Mouse (Mus musculus) bone marrow macrophage, adult 2 months (primary cell): ENCODE data around the gene Gatm. TPM values are rescaled to one million over a fixed set of nuclear protein-coding genes. Genes with fewer than 3 reads are reported as not detected.

Source experiments
- H3K27ac ChIP-seq: 2 replicates; pipeline ENCODE4 v1.5.1; 2012; ENCODE audit warnings: low read depth, low read length; ENCODE audit not compliant: insufficient read depth
- H3K4me1 ChIP-seq: 2 replicates; pipeline ENCODE4 v1.6.1; 2012; ENCODE audit warnings: low read length; ENCODE audit not compliant: control insufficient read depth, insufficient read depth
- H3K4me3 ChIP-seq: 2 replicates; pipeline ENCODE4 v1.5.1; 2012; ENCODE audit warnings: mild to moderate bottlenecking, low read length, moderate library complexity; ENCODE audit not compliant: insufficient read depth
- CTCF ChIP-seq: IDR thresholded peaks from 2 replicates; pipeline ENCODE4 v1.5.1; 2012; ENCODE audit warnings: low read depth, mild to moderate bottlenecking, low read length, moderate library complexity
- POLR2A ChIP-seq: IDR thresholded peaks from 2 replicates; pipeline ENCODE4 v1.6.1; 2012; ENCODE audit warnings: mild to moderate bottlenecking, low read depth, low read length, borderline replicate concordance
- polyA plus RNA-seq: library from polyadenylated mRNA; stranded (reverse); fragments of >200 nt; gene quantifications from 2 replicates; pipeline ENCODE4 v1.2.4, GENCODE M21; 2012; ENCODE audit not compliant: missing spikeins, insufficient read depth, insufficient read length

Gatm gene
- polyA plus RNA-seq, result 59.3 and 60.9 TPM in 2 replicates

- H3K4me1 ChIP-seq, result peaks cover 8% of the 10 kb centered on the region; the same call in 1 of the 2 replicates
- H3K4me3 ChIP-seq, result peak within 1 kb of the TSS; percentile 86
- no peak for TF ChIP-seq POLR2A
- no peak for TF ChIP-seq CTCF
- H3K27ac ChIP-seq, result no peak within 1 kb of the TSS
Observed at GRCm38 (mm10) chr2:122610746-122611653, at the start of gene Gatm. TSS of gene Gatm (minus strand) at chr2:122611303.

DNA sequence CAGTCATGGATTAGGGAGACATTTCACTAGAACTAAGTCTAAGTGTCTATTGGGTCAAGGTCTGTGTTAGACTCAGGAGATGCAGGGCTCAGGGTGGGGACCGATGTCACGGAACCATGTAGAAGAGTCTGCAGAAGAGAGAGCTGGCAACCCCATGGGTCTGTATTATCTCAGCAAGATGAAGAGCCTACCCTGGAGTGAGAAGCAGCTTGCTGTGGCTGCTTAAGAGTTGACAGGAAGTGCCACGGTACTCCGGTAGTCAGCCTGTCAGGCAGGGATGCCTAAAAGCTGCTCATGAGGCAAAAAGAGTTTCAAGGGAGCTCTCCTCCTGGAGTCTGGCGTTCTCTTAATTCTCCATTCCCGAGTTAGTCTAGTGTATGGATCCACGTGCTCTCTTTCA, 48.7 kb upstream of the Gatm start:
- Histone ChIP-seq H3K4me3 (no peak overlapping the region), H3K4me1 (peaks cover 13% of the 10 kb centered on the region), H3K27ac (no peak overlapping the region)
- TF ChIP-seq CTCF (no peak), POLR2A (no peak)

DNA sequence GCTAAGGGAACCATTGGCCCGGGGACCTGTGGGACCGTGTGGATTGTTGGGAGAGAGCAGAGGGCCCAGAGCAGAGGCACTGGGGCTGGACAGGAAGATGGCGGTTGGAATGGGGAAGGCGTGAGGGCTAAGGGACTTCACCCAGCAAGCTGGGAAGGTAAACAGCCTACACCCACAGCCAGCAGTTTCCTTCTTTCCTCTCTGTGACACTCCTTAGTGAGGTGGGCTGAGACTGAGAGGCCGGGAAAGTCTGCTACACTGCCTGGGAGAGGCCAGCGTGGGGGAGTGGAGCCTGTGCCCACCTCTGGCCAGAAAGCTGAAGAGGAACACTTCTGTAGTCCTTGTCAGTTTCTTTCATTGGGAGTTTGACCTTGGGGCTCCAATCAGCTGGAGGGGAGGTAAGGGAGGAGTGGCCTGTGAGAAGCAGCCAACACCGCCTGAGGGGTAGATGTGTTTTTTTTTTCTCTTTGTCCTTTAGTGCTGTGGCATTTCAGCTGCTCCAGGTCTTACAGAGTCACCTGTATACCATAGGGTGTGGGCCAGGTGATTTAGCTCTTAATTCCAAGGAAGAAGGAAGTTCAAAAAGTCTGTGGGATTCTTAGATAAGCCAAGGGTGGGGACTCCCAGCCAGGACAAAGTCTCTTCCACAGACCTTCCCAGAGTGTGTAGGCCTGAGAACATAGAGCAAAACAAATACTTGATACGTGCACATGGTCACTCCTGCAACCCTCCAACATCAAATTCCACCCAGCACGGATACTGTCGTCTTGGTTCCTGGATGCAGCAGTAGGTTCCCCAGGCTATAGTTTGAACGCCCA, 46.8 kb upstream of the Gatm start:
- TF ChIP-seq CTCF, result no peak
- no peak for TF ChIP-seq POLR2A
- Histone ChIP-seq H3K4me3 (no peak overlapping the region), H3K27ac (no peak overlapping the region), H3K4me1 (peaks cover 13% of the 10 kb centered on the region)

GRCm38 (mm10) chr2:122656767-122657166, 45.7 kb upstream of the Gatm start:
- no peak for TF ChIP-seq POLR2A
- TF ChIP-seq CTCF, result no peak
- H3K4me3 ChIP-seq, result no peak overlapping the region
- no peak overlapping the region for H3K27ac ChIP-seq
- peaks cover 23% of the 10 kb centered on the region for H3K4me1 ChIP-seq

DNA sequence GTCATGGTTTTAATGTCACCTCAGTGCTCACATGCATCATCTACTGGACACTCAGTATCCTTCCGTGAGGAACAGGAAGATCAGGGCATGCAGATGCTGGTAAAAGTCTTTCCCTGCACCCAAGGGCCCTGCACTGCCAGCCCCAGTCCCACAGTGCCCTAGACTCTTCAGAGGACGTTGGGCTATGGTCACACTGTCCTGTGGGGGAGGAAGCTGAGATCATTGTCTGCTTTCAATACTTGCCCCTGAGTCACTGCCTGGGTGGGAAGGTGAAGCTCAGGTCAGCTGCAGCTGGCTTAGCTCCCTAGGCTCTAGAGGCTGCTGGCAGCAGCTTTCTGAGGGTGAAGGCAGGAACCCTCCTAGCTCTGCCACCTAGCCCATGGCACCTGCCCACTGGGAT, 44.9 kb upstream of the Gatm start:
- H3K4me3 ChIP-seq, result no peak overlapping the region
- no peak overlapping the region for H3K27ac ChIP-seq
- H3K4me1 ChIP-seq, result peaks cover 23% of the 10 kb centered on the region
- TF ChIP-seq POLR2A (no peak), CTCF (no peak)

DNA sequence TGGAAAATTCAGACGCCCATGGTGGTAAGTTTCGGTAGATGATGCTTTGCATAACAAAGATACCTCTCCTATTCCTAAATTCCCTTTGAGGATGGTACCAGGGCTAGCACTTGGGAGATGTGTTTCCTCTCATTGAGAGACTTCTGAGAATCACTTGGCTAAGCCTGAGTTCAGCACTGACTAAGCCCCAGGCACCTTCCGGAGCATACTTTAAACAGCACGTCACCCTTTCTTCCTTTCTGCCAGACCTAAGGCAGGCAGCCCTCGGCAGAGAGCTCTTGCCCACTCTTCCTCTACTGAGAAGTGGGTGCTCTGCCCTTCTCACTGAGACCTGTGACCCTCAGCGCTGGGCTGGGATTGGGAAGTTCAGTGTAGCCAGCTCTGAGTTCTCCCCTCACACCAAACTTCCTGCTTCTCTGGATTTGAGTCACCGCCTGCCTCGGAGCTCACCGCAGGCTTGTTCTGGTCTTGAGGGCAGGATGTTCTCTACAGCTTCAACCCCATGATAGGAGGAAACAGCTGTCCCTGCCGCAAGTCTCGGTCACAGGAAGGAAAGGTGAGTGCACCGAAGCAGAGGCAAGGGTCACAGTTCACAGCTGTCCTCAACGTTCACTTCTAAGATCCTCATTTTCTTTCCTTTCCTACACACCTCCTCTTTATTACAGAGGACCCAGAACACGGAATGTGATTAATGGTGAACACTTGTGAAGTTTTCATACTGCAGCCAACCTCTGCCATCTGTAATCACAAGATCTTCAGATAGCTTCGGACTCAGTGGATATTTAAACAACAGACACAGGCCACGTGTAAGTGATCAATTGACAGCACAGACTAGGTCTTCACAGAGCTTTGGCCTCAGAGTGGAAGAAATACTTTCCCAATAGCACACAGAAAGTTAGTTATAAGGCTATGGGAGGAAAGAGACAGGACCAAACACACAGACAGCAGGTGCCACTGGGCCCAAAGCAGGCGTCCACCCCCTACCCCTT, 41.3 kb upstream of the Gatm start:
- Histone ChIP-seq H3K4me3 (peak overlapping the region; percentile 32; the same call in 1 of the 2 replicates), H3K4me1 (peaks cover 23% of the 10 kb centered on the region), H3K27ac (no peak overlapping the region)
- TF ChIP-seq CTCF (no peak), POLR2A (no peak)

DNA sequence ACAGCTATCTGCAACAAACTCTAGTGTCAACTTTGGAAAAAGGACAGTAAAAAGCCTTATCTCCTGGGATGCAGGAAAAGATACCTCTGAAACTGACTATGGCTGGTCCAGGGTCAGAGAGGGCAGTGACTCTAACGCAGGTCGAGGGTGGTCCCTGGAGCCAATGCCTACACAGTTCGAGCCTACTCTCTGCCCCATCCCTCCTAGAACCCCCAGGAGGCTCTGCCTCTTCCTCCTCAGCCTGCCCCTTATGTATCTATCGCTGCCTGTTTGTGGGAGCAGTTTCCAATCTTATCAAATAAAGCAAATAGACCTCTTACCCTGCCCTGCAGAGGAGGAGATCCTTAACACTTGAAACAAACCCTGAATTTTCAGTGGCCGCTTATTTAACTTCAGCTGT, 27.6 kb upstream of the Gatm start:
- no peak overlapping the region for H3K27ac ChIP-seq
- no peaks in the 10 kb centered on the region for H3K4me1 ChIP-seq
- TF ChIP-seq POLR2A, result no peak
- TF ChIP-seq CTCF, result no peak
- no peak overlapping the region for H3K4me3 ChIP-seq

GRCm38 (mm10) chr2:122638029-122638428, 26.9 kb upstream of the Gatm start:
- H3K27ac ChIP-seq, result no peak overlapping the region
- peak overlapping the region; percentile 50 for H3K4me3 ChIP-seq
- TF ChIP-seq CTCF, result no peak
- H3K4me1 ChIP-seq, result no peaks in the 10 kb centered on the region

DNA sequence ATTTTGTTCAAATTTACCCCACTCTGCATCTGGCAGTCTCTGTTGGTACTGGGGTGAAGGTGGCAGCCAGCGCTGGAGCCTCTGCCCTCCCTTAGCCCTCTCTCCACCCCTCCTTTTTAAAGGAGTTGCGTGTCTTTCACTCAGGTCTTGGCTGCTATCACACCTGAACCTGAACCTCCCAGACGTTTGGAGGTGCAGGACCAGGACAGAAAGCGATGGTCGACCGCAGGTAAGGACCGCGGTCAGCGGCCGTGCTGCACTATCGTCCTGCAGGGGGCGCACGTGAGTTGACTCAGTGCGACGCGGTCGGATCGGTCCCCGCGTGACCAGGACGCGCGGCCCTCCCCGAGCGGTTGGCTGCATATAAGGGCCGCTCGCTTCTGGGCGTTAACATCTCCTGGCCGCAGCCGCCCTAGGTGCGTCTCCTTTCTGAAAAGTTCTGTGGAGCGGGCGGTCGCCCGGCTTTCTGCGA, 26.5 kb upstream of the Gatm start:
- peak overlapping the region; percentile 50 for H3K4me3 ChIP-seq
- no peaks in the 10 kb centered on the region for H3K4me1 ChIP-seq
- TF ChIP-seq POLR2A (no peak), CTCF (peak; percentile 80)
- H3K27ac ChIP-seq, result no peak overlapping the region
